Mouse (Mus musculus) gastrocnemius, postnatal 14 days (tissue): ENCODE measurements at regions not wholly inside any gene's neighbourhood (a gene's known extent, or its start where the extent isn't known, plus 50 kb on each side); places are given as distances from the start of the nearest gene placed in this dataset.

Source experiments
- DNase-seq: peaks from one replicate; pipeline ENCODE4 v3.0.0; 2021; ENCODE audit warnings: mixed read lengths
- intact Hi-C: fragments of 180-260 bp; cut with DNase I; formaldehyde crosslinking; loops from one replicate; pipeline ENCODE4 v1.15.1; 2025; ENCODE audit warnings: low total_unique reads

DNA sequence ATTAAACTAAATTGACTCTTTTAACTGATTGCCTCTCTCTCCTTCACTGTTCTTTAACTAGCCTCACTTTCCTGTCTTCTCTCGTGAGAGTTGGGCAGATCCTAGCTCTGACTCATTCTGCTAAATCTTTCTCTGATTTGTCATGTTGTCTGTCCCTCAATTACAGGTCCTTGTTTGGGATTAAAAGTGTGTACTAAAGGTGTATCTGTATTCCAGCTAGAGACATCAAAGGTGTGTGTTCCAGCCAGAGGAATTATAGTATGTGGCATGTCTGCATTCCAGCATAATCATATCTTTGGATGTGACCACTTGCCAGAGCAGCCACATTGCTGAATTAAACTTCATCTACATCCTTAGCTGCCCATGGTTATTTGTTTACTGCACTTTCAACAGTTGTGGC, 167.5 kb upstream of the Fam83b start:
- intact Hi-C loops: no loop called here
- no peak for DNase-seq

DNA sequence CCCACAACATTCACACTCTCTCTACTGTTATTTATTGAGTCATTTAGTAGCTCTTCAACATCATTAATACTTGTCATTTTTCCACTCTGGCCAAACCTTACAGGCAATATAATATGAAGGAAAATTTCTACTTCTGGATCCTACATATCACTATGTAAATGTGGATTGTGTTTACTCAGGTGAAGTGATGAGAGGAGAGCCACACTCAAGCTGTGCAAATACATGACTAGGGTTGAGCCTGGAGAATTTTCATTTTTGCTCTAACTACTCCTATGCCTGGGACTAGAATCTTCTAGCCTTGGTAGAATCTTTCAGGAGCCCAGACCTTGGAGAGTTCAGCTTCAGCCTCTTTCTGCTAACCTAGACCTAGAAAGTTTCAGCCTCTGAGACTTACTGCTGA, 166.9 kb upstream of the Fam83b start:
- intact Hi-C loops: no loop called here

DNA sequence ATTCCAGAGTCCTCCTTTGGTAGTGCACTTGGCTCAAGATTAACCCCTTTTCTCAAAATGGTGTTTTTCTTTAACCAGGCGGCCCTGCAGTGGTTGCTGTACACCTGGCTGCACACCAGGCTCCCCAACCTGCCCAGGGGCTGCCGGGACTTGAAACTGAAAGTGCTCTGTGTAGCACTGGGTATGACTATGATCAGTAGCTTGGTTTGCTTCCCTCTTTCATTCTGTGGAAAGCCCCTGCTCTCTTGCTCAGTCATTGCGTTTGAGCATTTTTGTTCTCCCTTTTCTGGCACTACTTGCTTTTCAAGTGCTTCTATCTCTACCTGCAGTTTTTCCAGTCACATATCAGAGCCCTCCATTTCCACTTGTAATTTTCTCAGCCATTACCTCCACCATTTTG, 156.0 kb upstream of the Fam83b start:
- DNase-seq: no peak
- intact Hi-C loops: no loop called here

More for the DNA sequence above, 166.9 kb upstream of the Fam83b start:
- DNase-seq: no peak

DNA sequence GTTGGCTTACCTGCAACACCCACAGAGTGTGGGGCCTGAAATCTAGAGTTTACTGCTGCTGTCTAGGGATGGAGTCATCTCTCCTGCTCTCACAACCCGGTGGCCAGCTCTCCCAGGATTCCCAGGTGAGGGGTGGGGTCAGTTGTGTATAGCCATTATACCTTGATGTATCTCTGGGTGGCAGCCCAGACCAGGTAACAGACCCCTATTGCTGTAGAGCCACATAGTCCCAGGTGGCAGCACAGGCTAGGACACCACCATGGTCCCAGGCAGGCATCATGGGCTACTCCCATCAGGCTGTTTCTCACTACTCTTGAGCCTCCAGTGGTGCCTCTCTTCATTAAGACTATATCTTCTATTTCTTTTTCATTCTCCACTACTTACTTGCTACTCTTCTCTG, 148.9 kb upstream of the Fam83b start:
- intact Hi-C loops: no loop called here
- DNase-seq: no peak

DNA sequence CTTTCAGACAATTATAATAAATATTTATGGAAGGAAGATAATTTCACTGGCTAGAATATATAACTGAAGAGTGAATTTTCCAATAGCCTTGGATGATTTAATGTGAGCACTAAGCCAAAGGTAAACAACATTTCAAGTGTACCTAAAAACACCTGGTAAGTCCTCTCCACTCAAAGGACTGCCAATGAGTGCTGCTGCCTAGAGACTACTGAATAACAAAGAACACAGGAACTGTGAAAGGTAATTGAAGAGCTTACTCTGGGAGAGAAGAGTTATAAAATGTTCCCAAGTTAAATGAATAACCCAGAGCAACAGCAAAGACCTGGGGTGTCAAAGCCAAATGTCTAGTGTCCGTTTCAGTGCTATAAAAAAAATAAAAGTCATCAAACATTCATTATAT, 139.5 kb upstream of the Fam83b start:
- no peak for DNase-seq
- intact Hi-C loops: no loop called here

DNA sequence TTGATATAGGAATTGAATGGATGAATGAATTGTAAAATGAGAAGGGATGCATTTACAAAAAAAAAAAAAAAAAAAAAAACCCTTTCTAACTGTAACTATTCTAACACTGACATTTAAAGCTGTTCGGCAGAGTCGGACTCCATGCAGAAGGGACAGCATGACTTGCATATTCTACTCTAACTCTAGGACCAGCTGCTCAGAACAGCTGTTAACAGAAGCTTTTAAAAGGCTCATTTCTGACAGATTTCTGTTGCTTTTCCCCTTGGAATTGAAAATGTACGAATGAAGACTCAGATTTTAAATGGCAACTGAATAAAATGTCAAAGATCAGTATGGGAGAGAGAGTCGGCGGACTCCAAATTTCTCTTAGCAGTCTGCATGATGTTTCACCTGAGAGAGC, 138.9 kb upstream of the Fam83b start:
- DNase-seq: no peak
- intact Hi-C loops: no loop called here

DNA sequence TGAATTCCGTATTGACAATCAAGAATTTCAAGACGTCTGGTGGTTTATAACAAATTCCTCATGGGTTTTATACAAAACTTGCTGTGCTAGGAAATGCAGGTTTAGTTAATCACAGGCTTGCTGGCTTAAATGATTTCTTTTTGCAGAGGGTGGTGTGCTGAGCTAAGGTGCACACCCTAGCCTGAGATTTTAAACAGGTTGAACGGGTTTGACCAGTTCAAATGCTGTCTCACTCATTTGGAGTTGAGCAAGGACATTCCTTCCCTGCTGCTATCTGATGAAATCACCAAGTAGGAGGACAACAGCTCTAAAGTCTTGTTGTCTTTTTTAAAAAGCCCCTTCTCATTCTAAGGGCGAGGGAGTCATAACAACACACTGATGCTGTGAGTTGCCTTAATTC, 128.6 kb upstream of the Fam83b start:
- intact Hi-C loops: no loop called here
- no peak for DNase-seq

DNA sequence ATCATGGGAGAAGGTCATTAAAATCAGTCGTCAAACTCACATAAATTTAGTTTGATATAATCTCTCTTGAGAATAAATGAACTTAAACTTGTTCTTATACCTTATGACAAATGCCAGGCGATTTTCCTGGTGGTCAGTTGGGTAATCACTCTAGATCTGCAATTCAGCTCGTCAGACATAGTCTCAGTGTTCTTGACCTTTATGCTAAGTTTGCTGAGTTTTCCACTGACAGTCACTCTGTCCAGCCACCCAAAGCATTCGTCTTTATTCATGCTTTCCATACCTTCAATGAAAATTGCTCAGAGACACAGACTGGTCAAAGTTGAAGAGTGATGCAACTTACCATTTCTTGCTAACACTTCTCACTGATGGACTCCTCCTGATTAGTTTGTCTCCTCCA, 126.1 kb upstream of the Fam83b start:
- intact Hi-C loops: no loop called here
- no peak for DNase-seq

DNA sequence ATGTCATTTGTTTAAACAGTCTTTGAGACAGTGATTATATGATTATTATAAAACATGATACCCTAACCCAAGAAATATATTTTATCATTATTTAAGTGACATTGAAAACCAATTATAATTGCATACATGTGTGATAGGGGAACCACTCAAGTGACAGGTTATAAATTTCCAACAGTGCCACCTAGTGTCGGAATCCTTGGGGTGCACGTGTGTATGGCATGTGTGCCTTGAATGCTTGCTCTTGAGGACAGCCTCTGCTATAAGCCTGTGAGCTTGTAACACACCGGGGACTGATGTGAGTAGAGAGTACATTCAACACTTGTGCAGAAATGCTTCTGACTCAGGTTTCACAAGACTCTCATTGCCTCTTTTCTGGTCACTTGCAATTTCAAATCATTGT, 93.9 kb upstream of the Fam83b start:
- DNase-seq: peak; percentile 5
- intact Hi-C loops: no loop called here

DNA sequence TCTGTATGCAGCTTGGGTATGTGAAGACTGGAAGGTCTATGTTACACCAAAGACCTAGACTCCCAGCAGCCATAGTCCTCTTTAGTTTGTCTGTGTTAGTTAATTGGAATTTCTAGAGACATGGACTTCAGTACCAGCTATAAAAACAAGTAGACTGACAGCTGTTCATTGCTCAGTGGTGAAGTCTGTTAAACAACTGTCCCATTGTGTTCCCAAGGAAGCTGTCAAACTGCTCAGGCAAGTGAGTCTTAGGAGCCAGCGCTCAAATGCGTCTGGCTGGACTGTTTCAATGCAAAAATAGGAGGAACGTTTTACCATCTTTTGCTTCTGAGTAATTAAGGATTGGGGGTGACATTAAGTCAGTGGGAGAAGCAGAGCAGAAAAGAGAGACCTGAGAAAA, 92.9 kb upstream of the Fam83b start:
- intact Hi-C loops: no loop called here

DNA sequence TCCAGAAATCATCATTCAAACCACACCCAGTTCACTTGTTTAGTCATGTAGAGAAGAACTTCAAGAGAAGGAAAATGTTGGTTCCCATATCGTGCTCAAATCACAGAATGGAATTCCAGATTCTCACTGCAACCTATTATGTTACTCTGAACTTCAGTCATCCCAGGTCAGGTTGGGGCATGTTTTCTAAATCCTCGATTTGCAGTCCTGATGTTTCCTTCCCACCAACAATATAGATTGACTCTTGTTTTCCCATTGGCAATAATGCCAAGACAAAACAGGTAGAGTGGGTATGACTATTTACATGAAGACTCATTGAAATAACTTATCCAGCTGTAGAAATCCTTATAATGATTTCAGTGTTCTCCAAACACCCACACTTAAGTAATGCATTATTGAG, 86.4 kb upstream of the Fam83b start:
- DNase-seq: no peak
- intact Hi-C loops: no loop called here

More for the DNA sequence above, 92.9 kb upstream of the Fam83b start:
- no peak for DNase-seq

DNA sequence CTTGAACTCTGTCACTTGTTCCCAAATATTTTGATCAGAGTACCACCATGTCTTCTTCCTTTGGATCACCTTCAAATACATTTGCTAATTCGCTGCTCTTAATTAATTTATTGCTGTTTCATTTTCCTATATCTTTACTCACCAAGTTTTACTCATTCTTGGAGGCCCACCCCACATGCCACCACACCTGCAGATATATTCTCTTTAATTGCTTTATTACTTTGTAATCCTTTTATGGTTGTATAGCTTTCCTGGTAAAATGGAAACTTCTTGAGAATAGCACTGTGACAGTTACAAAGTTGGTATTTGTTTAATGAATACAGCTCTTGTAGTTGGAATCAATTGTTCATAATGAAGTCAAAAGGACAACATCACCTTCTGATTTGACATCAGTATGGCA, 82.6 kb upstream of the Fam83b start:
- intact Hi-C loops: no loop called here
- DNase-seq: no peak

DNA sequence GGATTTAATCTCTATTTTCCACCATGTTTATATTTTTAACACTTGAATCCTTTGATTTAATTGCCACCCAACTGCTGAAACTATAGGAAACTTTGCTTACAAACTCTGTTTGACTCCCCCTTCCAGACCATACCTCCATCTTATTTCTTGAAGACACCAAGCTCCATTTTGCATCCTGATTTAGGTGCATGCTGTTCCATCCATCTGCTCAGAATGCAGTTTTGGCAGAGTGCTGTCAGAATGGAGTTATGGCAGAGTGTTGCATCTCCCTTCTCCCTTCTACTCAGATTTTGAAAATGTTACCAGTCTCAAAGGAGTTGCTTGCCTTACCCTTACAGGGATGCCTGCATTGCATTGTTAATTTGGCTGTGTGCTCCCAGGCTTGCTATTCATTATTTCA, 79.5 kb upstream of the Fam83b start:
- intact Hi-C loops: no loop called here
- no peak for DNase-seq
